Mouse (Mus musculus) brown adipose tissue, adult 24 weeks (tissue): Measurements from ENCODE around the gene Arpc3. TPM values are rescaled to one million over a fixed set of nuclear protein-coding genes. Genes with fewer than 3 reads are reported as not detected.

Experiments used
- H3K27ac ChIP-seq: fragments of 200-500 bp; replicated peaks from 2 replicates; pipeline ENCODE4 v1.5.1; 2012; ENCODE audit warnings: low read depth, mild to moderate bottlenecking, low read length
- H3K4me1 ChIP-seq: fragments of 200-500 bp; 2 replicates; pipeline ENCODE4 v1.6.1; 2012; ENCODE audit warnings: low read length, mixed read lengths; ENCODE audit not compliant: control insufficient read depth, insufficient read depth, insufficient read length
- H3K4me3 ChIP-seq: fragments of 200-500 bp; 2 replicates; pipeline ENCODE4 v1.5.1; 2012; ENCODE audit warnings: low read depth, mild to moderate bottlenecking, low read length, moderate library complexity; ENCODE audit not compliant: insufficient read depth
- polyA plus RNA-seq: library from polyadenylated mRNA; stranded (reverse); fragments of >200 nt; gene quantifications from 2 replicates; pipeline ENCODE4 v1.2.4, GENCODE M21; 2012; ENCODE audit not compliant: missing spikeins, insufficient read depth, insufficient read length

The Arpc3 gene
- polyA plus RNA-seq, 1 experiment, result 158 TPM

DNA sequence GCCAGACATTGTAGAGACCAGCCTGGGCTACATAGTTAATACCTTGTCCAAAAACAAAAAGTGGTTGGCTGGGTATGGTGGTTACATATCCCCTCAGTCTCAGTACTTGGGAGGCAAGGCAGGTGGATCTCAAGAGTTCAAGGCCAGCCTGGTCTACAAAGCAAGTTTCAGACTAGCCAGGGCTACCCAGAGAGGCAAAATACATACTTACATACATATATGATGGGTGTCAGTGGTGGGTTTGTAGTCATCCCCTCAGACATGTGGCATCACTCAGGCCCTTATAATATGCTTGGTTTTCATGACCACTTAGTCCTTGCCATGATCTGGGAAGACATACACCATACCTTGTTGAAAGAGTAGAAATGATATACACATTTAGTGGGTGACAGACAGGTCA is 1.0 kb upstream of the Arpc3 start:
- peaks cover 7% of the 10 kb centered on the region; the same call in 1 of the 2 replicates for H3K4me1 ChIP-seq
- no peak overlapping the region for H3K27ac ChIP-seq
- no peak overlapping the region for H3K4me3 ChIP-seq

DNA sequence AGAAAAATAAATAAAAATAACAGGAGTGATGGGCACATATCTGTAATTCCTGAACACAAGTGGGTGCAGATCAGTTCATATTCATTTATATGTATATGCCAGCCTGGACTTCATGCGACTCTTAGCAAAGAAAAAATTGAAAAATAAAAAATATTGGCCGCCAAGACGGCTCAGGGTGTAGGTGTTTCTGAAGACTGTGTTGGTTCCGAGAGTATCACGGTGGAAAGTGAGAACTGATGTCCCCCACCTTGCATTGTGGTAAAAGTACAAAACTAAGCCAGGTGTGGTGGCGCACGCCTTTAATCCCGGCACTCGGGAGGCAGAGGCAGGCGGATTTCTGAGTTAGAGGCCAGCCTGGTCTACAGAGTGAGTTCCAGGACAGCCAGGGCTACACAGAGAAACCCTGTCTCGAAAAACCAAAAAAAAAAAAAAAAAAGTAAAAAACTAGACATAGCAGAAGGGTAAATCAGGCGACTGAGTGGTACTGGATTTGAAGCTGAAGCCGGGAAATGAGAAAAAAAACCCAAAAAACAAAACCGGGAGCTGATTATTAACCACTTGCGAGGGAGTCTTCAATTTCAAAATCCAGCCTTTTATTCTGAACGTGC is 396 bp upstream of the Arpc3 start:
- no peak overlapping the region for H3K27ac ChIP-seq
- H3K4me3 ChIP-seq, result no peak overlapping the region

DNA sequence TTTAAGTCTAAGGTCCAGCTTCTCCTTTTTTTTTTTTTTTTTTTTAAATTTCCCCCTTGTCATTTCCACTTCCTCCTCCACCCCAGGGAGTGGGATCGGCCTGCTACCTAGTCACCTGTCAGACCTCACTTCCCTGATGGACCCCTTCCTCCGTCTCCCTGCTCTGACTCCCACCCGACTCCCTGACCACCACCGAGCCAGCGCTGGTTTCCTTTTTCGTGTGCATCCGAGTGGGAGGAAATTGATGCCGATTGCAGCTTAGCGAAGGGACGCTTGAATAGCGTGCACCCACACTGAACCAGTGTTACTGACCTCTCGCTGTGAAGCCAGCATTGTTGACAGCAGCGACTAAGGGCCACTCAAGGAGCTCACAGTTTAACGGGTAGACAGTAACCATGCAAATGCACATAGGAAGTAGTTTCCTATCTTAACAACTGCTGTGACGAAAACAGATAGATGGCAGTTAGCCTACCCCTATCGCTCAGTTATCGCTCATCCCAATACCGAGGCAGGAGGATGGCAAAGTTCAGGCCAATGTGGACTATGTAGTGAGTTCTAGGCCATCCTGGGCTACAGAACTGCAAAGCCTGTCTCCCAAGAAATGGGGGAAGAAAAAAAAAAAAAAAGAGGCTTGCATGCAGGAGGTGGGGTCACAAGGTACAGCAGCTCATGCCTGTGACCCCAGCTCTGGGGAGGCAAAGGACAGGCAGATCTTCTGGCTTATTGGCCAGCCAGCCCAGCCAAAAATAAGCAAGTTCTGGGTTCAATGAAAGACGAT is 738 bp downstream of the Arpc3 start:
- H3K4me1 ChIP-seq, result peaks cover 7% of the 10 kb centered on the region; the same call in 1 of the 2 replicates
- H3K27ac ChIP-seq, result peak overlapping the region; percentile 89
- H3K4me3 ChIP-seq, result peak overlapping the region; percentile 85

More for the DNA sequence above, 396 bp upstream of the Arpc3 start:
- H3K4me1 ChIP-seq, result peaks cover 7% of the 10 kb centered on the region; the same call in 1 of the 2 replicates

DNA sequence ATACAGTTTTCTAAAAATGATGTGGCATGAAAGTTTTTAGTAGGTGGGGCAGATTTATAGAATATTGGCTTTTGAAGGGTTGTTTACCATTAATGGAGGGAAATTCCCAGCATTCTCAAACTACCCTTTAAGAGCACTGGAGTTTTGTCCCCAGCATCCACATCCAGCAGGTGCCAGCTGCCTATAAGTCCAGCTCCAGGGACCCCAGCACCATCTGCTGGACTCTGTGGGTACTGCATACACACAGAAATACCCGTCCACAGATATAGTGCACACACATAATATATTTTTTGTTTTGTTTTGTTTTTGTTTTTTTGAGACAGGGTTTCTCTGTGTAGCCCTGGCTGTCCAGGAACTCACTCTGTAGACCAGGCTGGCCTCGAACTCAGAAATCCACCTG is 2.2 kb downstream of the Arpc3 start:
- no peak overlapping the region for H3K4me3 ChIP-seq

DNA sequence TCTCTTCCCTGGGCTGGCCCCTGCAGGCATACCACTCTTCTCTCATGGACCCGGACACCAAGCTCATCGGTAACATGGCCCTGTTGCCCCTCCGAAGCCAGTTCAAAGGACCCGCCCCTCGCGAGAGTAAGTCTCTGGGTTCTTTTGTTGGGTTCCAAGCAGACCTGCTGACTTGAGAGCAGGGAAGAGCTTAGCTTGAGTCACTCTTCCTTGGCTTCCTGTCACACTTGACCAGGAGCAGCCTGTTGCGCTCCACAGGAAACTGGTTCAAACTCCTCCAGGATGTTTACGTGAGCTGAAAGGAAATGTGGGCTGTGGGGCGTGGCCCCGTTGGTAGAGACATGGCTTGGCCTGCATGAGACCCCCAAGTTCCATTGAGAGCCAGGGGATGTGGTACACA is 5.1 kb downstream of the Arpc3 start:
- H3K4me3 ChIP-seq, result peak overlapping the region; percentile 56
- H3K4me1 ChIP-seq, result peaks cover 18% of the 10 kb centered on the region
- peak overlapping the region; percentile 96 for H3K27ac ChIP-seq

More for the DNA sequence above, 2.2 kb downstream of the Arpc3 start:
- H3K4me1 ChIP-seq, result peaks cover 11% of the 10 kb centered on the region; the same call in 1 of the 2 replicates
- no peak overlapping the region for H3K27ac ChIP-seq

DNA sequence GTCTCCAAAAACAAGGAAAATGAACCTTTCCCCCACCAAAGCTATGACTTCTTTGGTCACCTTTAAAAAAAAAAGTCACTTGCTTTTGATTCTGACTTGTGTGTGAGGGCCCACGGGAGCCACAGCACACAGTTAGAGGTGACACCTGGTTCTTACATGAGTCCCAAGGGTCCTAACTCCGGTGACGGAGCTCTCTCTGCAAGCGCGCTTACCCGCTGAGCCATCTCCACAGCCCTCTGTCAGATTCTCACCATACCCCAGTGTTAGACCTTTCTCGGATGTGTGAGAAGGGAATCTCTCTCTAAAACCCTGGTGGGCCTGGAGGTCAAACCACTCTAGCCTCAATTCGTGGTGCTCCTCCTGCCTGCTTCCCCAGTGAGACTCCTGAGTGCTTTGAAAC is 5.8 kb downstream of the Arpc3 start:
- Histone ChIP-seq H3K4me1 (peaks cover 18% of the 10 kb centered on the region), H3K4me3 (peak overlapping the region; percentile 14), H3K27ac (peak overlapping the region; percentile 96)

DNA sequence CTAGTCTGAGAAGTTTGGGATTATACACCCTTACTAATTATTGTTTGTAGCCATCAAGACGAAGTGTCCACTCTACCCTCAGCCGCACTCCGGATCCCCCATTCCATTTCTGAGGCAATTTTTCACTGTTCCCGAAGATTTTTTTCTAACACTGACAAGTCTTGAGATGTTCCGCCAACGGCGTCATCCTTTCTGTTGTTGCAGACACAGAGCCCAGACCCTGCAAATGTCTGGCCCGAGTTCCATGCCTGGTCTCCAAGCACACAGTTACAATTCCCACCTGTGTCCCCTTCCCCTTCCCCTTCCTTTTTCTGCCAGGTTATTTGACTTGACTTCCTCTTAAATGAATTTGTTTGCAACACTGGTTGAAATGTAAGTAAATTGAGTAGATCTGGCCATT is 8.2 kb downstream of the Arpc3 start:
- Histone ChIP-seq H3K4me3 (no peak overlapping the region), H3K4me1 (peaks cover 12% of the 10 kb centered on the region), H3K27ac (peak overlapping the region; percentile 72)

DNA sequence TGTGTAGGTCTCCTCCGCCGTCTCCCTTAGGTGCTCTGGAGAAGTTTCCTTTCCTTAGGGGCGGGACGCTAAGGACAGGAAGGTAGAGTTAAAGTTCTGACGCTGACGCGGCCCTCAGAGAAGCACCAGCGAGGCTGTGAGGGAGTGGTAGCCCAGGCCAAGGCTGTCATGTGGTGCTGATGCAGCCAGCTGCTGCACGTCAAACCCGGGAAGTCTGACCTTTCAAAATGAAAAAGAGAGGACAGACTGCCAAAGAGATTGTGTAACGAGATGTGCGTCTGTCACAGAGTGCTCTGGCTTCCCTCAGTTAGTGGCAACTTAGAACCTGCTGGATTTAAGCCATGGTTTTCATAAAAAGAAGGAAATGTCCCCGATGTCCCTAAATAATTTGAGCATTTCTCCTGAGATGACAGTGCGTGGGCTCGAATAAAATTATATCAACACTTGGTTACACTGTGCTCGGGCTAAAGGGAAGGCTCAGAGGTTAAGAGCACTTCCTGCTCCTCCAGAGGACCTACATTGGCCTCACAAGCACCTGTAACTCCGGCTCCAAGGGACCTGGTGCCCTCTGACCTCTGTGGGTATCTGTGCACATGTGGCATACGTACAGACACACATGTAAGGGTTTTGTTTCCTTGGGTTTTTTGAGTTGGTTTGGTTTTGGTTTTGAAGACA is 9.1 kb downstream of the Arpc3 start:
- Histone ChIP-seq H3K4me1 (peaks cover 11% of the 10 kb centered on the region), H3K27ac (peak overlapping the region; percentile 72), H3K4me3 (no peak overlapping the region)

DNA sequence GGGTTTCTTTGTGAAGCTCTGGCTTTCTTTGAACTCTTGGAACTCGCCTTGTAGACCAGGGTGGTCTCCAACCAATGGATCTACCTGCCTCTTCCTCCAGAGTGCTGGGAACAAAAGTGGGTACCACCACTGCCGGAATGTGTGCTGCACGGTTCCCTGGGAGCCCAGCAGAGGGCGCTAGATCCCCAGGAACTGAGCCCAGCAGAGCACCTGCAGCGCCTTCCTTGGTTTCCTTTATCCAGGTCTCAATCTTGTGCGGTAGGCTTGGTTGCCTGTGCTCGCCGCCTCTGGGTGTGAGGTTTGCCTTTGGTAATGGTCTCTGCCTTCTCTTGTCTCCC is 9.6 kb downstream of the Arpc3 start:
- H3K4me1 ChIP-seq, result peaks cover 11% of the 10 kb centered on the region
- peak overlapping the region; percentile 55 for H3K27ac ChIP-seq
- no peak overlapping the region for H3K4me3 ChIP-seq

DNA sequence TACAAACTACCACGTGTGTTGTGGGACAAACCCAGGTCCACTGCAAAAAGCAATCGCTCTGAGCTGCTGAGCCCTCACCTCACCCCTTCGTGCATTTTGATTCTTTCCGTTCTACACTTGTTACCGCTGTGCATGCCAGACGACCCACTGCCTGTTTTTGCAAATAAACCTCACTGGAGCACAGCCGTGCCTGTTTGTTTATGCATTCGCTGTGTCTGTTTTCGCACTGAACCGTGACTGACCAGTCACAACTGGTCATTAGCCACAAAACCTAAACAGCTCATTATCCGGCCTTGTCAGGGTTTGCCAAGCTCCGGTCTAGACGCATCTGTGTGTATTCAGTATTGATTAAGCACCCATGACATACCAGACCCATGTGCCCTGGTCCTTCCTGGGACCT is 10.5 kb downstream of the Arpc3 start:
- peaks cover 11% of the 10 kb centered on the region for H3K4me1 ChIP-seq
- no peak overlapping the region for H3K27ac ChIP-seq
- H3K4me3 ChIP-seq, result no peak overlapping the region

DNA sequence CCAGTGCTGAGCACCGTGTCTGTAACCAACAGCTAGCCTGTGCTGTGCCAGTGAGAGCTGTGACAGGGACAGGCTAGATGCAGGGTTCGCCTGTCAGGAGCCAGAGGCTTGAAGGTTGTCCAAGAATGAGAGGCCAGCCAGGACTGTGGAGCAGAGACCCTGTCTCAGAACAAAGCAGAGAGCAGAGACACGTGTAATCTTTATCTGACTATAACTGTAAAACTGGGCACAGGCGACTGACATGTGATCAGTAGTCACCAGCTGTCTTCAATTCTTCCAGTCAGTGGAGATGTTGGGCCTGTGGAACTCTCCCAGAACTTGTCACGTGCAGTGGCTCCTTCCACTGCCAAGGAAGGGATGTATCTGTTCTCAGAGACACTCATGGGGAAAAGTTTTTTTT is 11.1 kb downstream of the Arpc3 start:
- H3K4me1 ChIP-seq, result peaks cover 11% of the 10 kb centered on the region
- H3K4me3 ChIP-seq, result no peak overlapping the region
- no peak overlapping the region for H3K27ac ChIP-seq

DNA sequence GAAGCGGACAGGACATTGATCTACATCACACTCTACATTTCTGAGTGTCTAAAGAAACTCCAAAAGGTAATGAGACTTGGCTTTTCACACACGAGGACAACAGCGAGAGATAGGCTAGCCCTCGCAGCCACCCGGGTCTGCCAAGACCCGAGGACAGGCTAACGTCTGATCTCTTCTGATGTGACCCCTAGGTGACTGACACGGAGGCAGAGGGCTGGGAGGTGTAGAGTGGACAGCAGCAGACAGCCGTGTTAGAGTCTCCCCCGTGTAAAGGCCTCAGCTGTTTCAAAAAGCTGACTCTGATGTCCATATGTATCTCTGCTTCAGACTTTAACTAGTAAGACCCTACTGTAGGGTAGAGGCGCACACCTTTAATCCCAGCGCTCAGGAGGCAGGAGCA is 11.7 kb downstream of the Arpc3 start:
- Histone ChIP-seq H3K4me3 (no peak overlapping the region), H3K4me1 (peaks cover 7% of the 10 kb centered on the region), H3K27ac (no peak overlapping the region)

DNA sequence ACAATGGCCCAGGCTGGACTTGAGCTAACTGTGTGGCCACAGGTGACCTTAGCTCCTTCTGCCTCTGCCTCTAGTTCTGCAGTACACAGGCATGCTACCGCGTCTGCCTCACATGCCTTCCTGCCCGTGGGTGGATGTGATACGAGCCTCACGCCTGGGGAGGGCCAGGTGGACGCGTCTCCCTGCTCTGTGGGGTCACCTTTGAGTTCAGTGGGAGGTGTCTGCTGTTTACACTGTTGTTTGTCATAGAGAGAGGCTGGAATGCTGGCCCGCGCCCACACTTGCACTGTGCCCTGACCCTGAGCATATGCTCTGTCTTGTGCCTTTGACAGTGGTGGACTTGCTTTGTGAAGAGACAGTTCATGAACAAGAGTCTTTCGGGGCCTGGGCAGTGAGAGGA is 13.9 kb downstream of the Arpc3 start:
- H3K27ac ChIP-seq, result no peak overlapping the region
- no peaks in the 10 kb centered on the region; the same call in 1 of the 2 replicates for H3K4me1 ChIP-seq
- no peak overlapping the region for H3K4me3 ChIP-seq

DNA sequence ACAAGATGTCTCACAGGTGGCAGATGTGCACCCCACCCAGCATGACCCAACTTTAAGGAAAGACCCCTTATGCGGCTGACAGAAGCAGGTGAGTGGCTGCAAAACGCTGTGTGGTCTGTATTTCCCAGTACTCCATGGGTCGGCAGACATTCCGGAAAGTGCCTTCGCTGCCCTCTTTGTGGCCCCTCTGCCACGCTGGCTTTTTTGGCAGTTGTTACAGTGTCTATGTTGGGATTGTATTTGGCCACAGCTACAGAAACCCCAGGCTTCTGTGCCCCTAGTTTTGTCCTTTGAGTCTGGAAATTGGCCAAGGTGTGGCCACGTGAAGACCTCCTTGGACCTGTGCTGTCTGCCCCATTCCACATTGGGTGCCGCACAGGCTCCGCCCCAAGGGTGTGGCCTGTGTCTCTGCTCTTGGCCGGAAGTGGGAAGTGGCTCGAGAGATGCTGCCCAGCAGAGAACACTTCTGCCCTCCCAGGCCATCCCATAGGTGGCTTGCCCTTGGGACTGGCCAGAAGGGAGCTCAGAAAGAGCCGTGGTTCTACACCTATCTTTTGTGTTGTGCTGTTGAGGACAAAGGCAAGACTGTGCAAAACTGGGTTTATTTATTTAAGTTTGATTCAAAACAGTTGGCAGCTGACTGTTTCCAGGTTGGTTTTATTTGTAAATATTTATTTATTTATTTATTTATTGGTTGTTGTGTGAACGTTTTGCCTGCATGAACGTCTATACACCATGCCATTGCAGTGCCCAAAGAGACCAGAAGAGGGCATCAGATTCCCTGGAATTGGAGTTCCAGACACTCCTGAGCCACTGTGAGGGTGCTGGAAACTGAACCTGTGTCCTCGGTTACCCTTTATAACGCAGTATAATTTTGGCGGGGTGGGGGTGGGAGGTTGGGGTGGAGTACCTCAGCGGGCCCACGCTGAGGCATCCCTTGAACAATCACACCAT is 18.3 kb downstream of the Arpc3 start:
- Histone ChIP-seq H3K4me3 (no peak overlapping the region), H3K27ac (no peak overlapping the region), H3K4me1 (no peaks in the 10 kb centered on the region)

DNA sequence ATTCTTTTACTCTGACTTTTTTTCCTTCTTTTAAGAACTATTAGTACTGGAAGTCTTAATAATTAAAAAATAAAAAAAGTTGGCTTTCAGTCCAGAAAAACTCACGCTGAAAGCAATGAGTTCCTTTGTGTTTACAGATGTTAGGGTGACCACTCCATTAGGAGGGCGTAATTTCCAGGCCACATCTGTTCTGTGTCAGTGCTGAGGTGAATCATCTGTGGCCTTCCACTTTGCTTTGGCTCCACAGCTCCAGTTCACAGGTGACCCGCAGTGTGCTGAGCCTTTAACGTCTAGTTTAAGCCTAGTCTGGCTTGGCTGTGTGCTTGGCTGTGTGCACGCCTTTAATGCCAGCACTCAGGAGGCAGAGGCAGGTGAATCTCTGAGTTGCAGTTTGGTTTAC is 20.2 kb downstream of the Arpc3 start:
- no peak overlapping the region for H3K4me3 ChIP-seq
- no peak overlapping the region for H3K27ac ChIP-seq
- no peaks in the 10 kb centered on the region for H3K4me1 ChIP-seq
